Mouse (Mus musculus): ENCODE measurements around the gene Gm47995. TPM values are rescaled to one million over a fixed set of nuclear protein-coding genes. Genes with fewer than 3 reads are reported as not detected.
"Not testable (repeated sequence)": the region's sequence is repeated elsewhere in the genome, so short reads cannot be mapped to it uniquely, and the experiment has no call there.

Gm47995 gene
- total RNA-seq, 2 experiments from 2014 or later = not detected

GRCm38 (mm10) chr1:151186879-151187424 lies 11.3 kb upstream of the Gm47995 start:
- DNase-seq = not testable (repeated sequence)

GRCm38 (mm10) chr1:151188469-151188868 lies 9.8 kb upstream of the Gm47995 start:
- DNase-seq = no peak

- DNase-seq = not testable (repeated sequence)
Measured at GRCm38 (mm10) chr1:151192075-151192474, 6.2 kb upstream of the Gm47995 start, which contains the start of gene Gm8947. Gm8947 (plus strand) TSS chr1:151192376.

GRCm38 (mm10) chr1:151192739-151193138 lies 5.5 kb upstream of the Gm47995 start:
- not testable (repeated sequence) for DNase-seq

GRCm38 (mm10) chr1:151195986-151196385 lies 2.3 kb upstream of the Gm47995 start:
- DNase-seq = not testable (repeated sequence)

GRCm38 (mm10) chr1:151196690-151197089 lies 1.6 kb upstream of the Gm47995 start:
- DNase-seq = not testable (repeated sequence)

GRCm38 (mm10) chr1:151200620-151201019 lies 2.4 kb downstream of the Gm47995 start:
- not testable (repeated sequence) for DNase-seq

GRCm38 (mm10) chr1:151202771-151203170 lies 4.5 kb downstream of the Gm47995 start:
- DNase-seq = not testable (repeated sequence)

GRCm38 (mm10) chr1:151203818-151204217 lies 5.6 kb downstream of the Gm47995 start, which contains the start of gene 3110040M04Rik:
3110040M04Rik (plus strand) TSS chr1:151204121.
- DNase-seq = not testable (repeated sequence)

- DNase-seq = not testable (repeated sequence)
Measured at GRCm38 (mm10) chr1:151208493-151208892, 10.2 kb downstream of the Gm47995 start.

- DNase-seq = not testable (repeated sequence)
Measured at GRCm38 (mm10) chr1:151208944-151209343, 10.7 kb downstream of the Gm47995 start.

GRCm38 (mm10) chr1:151209824-151210355 lies 11.6 kb downstream of the Gm47995 start, which contains the start of gene Gm47996:
Gm47996 (plus strand) TSS chr1:151210131.
- DNase-seq = not testable (repeated sequence)

- not testable (repeated sequence) for DNase-seq
Measured at GRCm38 (mm10) chr1:151211666-151212065, 13.4 kb downstream of the Gm47995 start.

GRCm38 (mm10) chr1:151214862-151215261 lies 16.6 kb downstream of the Gm47995 start:
- DNase-seq = no peak

- DNase-seq = no peak
Measured at GRCm38 (mm10) chr1:151215985-151216384, 17.7 kb downstream of the Gm47995 start.

- DNase-seq = no peak
Measured at GRCm38 (mm10) chr1:151216417-151216816, 18.2 kb downstream of the Gm47995 start.

GRCm38 (mm10) chr1:151219045-151219444 lies 20.8 kb downstream of the Gm47995 start:
- DNase-seq = no peak

- no peak for DNase-seq
Measured at GRCm38 (mm10) chr1:151220098-151220497, 21.9 kb downstream of the Gm47995 start.

GRCm38 (mm10) chr1:151222561-151223267 lies 24.5 kb downstream of the Gm47995 start:
- DNase-seq = no peak

- DNase-seq = no peak
Measured at GRCm38 (mm10) chr1:151223377-151223776, 25.1 kb downstream of the Gm47995 start.

GRCm38 (mm10) chr1:151224536-151224935 lies 26.3 kb downstream of the Gm47995 start:
- no peak for DNase-seq

- DNase-seq = no peak
Measured at GRCm38 (mm10) chr1:151227506-151227905, 29.3 kb downstream of the Gm47995 start.
